Mouse (Mus musculus) testis, postnatal 14 days (tissue): ENCODE data around the gene Nkx2-9.
A peak's percentile ranks its signal among the peaks of the same experiment; 100 is the strongest.

ENCODE experiments used
- DNase-seq: peaks from one replicate; pipeline ENCODE4 v3.0.0; 2021; ENCODE audit warnings: low spot score

Gene Nkx2-9

DNA sequence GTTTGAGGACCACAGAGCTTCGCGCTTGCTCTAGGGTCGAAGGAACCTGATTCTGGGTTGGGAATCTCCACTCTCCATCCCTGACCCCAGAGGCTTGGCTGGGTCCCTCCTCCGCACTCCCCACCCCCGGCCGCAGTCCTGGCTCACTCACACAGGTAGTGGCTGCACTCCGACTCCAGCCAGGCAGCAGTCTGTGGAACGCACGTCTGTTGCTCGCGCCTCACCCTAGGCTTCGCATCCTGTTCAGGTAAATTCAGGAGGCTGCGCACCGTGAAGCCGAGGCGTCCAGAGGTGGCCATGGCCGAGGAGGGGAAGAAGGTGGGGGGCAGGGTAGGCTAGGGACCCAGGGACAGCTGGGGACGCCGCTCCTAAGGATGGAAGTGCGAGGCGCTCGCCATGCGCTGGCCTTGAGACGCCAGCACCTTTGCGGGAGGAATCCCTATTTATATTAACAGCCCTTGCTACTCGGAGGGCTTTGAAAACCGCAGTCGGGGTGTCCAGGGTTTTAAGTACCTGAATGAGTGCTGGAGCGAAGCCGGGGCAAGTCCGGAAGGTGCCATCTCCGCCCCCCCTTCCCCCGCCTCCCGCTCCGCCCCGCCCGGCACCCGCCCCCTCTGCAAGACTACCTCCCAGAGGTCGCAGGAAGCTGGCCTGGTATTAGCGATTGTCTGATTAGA, at the start of gene Nkx2-9:
TSS of gene Nkx2-9 (minus strand) at position 524 of the 677 bp plus-strand sequence.
- no peak for DNase-seq

DNA sequence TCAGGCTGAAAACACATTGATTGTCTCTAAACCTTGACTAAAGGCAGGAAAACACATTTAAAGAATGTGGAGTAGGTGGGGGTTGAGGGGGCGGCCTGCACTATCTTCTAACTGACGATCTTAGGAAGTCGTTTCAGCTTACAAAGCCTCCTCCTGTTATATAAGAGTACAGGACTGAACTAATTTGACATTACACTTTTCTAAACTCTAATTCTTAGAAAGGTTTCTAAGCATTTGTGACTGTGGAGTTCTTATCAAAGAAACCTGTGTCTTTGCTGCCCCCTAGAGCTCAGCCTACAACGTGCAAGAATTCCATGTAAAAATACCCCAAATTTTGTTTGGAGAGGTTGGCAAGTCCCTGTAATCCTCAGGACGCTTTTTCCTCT, 24.1 kb upstream of the Nkx2-9 start:
- DNase-seq = peak; percentile 16

DNA sequence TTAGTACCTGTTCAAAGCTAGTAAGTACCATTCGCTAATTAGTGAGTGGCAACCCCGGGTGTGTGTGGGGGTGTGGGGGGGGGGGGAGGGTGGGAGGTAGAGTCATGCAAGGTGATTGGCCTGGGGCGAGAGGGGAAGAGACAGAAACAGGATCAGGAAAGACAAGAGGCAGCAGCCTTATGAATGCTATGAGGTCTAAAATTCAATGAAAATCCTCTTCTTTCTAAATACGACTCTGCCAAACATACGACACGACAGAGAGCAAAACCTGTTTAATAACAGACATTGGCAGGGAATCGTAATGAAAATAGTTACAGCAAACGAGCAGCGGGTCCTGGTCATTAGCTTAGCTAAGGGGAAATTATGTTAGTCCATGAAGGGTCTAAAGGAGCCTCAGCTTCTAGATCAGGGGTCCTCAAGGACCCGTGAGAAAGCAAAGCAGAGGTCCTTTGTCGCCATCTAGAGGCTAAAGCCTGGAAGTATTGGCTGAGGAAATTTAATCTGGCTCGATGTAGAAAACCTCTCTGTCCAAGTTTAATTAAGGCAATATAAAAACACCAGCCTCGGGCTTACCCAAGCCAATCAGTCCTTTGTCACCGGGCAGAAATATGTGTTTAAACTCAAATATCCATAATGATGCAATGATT, 23.6 kb upstream of the Nkx2-9 start:
- peak; percentile 8 for DNase-seq

DNA sequence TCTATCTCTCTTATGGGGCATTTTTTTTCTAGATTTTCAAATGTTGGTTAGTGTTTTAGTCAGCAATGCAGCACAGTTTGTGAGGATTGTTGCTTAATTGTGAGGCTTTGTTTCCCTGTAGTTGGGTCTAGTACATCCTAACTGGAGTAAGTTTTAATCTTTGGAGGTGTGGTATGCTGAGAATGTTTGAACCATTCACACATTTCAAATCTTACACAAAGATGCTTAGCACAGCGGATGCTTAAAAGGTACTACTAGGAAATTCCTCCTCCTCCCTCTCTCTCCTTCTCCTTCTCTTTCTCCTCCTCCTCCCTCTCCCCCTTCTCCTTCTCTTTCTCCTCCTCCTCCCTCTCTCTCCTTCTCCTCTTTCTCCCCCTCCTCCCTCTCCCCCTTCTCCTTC, 3.0 kb upstream of the Nkx2-9 start:
- DNase-seq = no peak

DNA sequence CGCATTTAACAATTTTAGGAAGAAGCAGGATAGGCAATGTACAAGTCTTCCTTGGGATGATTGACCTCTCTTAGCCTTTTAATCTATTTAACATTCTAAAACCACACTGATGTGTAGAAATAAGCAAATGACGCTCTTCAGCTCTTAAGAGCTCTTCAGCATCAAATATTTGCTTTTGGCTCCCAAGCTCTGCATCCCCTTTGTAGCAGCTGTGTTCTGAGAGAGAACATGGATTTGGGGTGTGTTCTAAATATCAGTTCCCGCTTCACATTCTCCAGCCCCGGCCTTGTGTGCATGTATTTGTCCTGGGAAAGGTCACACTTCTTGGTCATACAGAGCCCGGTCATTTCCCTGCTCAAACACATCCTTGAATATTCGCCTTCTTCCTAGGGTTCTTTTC, 2.3 kb upstream of the Nkx2-9 start:
- DNase-seq = no peak

DNA sequence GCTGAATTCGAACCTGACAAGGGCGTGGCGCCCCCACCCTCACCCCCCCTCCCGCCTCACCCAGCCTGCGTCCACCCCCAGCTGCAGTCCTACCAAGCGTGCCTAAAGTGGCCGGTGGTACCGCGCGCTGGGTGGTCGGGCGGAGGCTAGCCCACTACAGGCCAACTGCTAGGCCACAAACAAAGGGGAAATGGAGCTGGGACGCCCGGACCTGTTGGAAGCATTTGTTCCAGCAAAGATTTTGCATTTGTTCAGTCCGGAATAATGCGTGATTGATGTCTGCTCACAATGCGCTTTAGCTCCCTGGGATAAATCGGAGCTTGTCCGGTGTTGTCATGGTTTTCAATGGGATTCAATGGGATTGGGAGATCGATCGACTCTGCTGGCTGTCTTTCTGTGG, 1.4 kb upstream of the Nkx2-9 start:
- DNase-seq = no peak

DNA sequence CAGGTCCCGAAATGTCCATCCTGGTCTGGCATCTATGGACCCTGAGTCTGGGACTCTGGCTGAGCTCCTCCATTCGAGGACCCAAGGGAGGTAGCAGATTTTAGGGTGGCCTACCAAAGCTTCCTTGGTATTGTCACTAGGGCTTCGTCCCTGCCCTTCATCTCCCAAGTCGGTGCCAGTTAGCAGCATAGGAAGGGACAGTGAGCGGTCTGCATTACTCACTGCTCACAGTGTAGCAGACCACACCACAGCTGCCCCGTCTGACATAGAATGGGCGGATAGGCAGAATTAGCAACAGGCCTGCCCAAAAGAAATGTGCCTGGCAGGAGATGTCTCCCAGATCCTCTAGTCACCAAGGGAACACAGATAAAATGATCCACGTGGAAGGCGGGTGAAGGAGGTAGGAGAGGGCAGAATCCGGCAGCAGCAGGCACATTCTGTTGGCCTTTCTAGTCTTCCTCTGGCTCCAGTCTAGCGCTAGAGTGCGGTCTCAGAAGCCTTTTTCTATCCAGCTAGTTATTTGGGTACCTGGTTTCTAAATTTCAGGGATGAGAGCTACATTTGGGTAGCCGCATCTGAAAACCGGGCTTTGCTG, 929 bp upstream of the Nkx2-9 start:
- no peak for DNase-seq

DNA sequence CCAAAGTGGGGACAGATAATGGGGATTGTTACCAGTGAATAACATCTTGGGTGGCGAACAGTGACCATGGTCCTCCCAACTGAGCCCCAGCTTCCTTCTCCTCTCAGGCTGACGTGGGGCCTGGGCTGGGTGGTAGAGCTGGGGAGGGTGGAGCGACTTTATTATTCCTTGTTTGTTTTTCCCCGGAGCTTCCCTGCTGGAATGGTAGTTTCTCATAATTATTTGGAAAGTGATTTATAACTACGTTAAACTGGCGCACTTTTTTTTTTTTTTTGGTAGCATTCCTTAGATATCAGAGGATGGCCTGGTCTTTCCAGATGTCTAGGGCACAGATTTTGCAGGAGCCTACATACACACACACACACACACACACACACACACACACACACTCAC, 350 bp upstream of the Nkx2-9 start:
- DNase-seq = no peak

DNA sequence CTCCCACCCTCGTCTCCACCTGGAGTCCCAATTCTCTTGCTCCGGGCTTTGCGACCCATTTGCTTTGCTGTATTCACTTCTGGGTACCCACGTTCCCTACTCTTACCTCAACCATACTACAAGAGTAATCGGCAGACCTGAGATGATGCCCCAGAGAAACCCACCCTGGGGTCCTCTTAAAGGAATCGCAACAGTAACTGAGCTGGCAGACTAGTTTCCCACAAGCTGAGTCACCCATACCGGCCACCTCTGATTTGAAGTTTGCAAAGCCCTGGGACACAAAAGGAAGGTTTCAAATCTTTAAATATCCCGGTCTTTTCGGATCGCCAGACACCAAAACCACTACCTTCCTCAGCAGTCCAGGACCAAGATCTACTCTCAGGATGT, 742 bp downstream of the Nkx2-9 start:
- no peak for DNase-seq

DNA sequence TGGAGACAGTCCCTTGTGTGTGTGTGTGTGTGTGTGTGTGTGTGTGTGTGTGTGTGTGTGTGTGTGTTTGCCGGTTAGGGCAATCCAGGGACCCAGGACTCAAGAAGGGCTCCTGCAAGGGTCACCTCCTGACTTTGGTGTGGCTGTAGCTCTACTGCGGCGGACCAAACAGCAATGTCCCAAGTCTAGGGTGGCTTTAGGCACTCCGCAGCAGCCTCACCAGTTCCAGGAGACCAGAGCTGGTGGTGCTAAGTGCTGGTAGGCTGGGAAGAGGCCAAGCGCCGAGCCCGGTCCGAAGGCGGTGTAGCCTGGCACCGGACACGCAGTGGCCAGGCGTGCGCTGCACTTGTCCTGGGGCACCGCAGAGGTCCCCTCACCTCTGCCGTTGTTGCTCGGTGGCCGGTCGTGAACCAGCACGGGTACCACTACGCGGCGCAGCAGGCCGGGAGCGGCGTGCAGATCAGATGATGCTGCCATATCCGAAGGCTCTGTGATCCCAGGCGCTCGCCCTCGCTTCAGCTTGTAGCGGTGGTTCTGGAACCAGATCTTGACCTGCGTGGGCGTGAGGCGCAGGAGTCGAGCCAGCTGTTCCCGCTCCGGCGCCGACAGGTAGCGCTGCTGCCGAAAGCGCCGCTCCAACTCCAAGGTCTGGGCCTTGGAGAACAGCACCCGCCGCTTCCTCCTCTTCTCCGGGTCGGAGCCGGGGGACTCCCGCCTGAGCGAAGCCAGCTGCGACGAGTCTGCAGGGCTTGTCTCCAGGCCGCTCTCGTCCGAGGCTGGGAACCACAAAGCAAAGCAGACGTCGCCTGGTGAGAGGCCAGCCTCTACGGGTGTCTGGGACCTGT, 1.4 kb downstream of the Nkx2-9 start:
- peak; percentile 18 for DNase-seq

DNA sequence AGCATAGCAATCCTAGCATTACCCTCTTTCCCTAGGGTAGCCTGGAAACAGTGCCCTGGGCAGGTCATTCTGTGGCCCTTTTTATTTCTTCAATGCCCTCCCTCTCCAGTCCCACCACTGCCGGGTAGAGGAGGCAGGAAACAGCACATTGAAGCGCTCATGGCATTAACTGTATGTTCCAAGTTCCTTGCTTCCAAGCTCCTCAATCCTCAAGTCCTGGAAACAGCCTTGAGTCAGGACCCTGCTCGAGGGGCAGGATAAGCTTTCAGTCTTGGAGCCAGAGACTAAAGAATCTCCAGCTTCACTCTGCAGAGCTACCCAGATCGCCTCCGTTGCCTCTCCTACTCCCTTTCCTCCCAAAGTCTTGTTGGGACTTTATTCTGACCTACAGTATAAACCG, 2.2 kb downstream of the Nkx2-9 start:
- DNase-seq = no peak

DNA sequence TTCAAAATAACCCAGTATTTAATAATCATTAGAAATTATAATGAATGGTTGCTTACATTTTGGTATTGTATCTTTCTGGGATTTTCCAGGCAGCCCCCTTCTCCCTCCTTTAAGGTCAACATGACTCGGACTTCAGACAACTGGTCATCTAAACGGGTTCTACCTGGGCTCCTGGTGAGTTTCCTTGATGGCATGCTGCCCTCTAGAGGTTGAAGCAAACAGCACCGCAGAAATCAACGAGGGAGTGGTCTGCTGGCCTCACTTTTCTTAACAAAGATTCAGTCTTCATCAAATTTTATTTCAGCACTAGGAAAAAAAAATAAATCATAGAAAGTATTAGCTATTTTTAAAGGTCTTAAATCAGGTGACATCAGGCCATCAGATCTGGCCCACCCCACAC, 21.4 kb downstream of the Nkx2-9 start:
- no peak for DNase-seq

DNA sequence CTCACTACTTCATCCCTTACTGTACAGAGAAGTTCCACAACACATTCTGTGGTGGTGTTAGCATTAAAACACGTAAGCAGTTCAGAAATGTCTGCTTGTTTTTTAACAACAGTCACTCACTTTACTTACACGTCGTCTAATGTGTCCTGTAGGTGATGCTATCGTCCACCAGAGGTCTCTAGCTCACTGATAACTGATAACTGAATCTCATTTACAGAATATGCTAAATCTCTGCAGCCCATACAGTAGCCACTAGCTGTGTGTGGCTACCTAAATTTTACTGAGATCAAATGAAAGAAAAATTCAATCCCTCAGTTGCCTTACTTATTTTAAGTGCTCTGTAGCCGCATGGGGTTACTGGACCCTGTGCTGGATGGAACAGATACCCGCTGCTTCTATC, 25.3 kb downstream of the Nkx2-9 start:
- DNase-seq = no peak
